In genomic region chr2:163787086-163787485, GRCm38 (mm10) we compare ENCODE assay signal across 8 mouse cellular contexts. TPM values are rescaled to one million over a fixed set of nuclear protein-coding genes. Genes with fewer than 3 reads are reported as not detected.
"Had no signal": no experiment of that assay in that cellular context is flagged by ENCODE, and none has a peak within 500 bp of the region (broad histone marks: within the 10 kb centered on the region; RNA-seq: fewer than 3 reads in every experiment).

No protein-coding gene starts in this region.

- H3K4me1 ChIP-seq: neural tube, embryonic 15.5 days; stomach, embryonic 15.5 days had no signal

- H3K36me3 ChIP-seq: neural tube, embryonic 15.5 days; stomach, embryonic 15.5 days had no signal

- DNase-seq: right cerebral cortex, postnatal 14 days; right cerebral cortex, postnatal 4 days; thymus, adult 18-20 months had no signal

- H3K27me3 ChIP-seq: neural tube, embryonic 15.5 days; stomach, embryonic 15.5 days had no signal

- H3K27ac ChIP-seq: neural tube, embryonic 15.5 days; stomach, embryonic 15.5 days; stomach, postnatal 0 days had no signal

- H3K9ac ChIP-seq: neural tube, embryonic 15.5 days; stomach, embryonic 15.5 days had no signal

- H3K4me2 ChIP-seq: neural tube, embryonic 15.5 days; stomach, embryonic 15.5 days had no signal

- H3K9me3 ChIP-seq: neural tube, embryonic 15.5 days; stomach, embryonic 15.5 days had no signal

- H3K4me3 ChIP-seq: neural tube, embryonic 15.5 days; stomach, embryonic 15.5 days had no signal

RNA-seq across cellular contexts. Expression of gene Ccn5, which starts 33.6 kb away (rescaled TPM):
- total RNA-seq: neutrophil, adult 5-6 weeks had no signal
- polyA plus RNA-seq: small intestine, adult 2 months; stomach, embryonic 15.5 days had no signal
